Mouse (Mus musculus) layer of hippocampus, adult 2 months (tissue): Measurements from ENCODE around the gene ccdc198. TPM values are rescaled to one million over a fixed set of nuclear protein-coding genes. Genes with fewer than 3 reads are reported as not detected.
"Not testable (repeated sequence)": the region's sequence is repeated elsewhere in the genome, so short reads cannot be mapped to it uniquely, and the experiment has no call there.

ENCODE experiments used
- DNase-seq, 2 experiments: peaks; one replicate each; pipeline ENCODE4 v3.0.0; 2022; ENCODE audit warnings: low spot score in 2 of 2
- H3K27ac ChIP-seq: fragments of 200-600 bp; 2 replicates; pipeline ENCODE4 v1.8.1; 2022
- H3K4me3 ChIP-seq: fragments of 200-600 bp; 2 replicates; pipeline ENCODE4 v1.8.1; 2022; ENCODE audit warnings: mild to moderate bottlenecking
- CTCF ChIP-seq: fragments of 200-600 bp; conservative IDR thresholded peaks from 2 replicates; pipeline ENCODE4 v1.8.1; 2022; ENCODE audit warnings: antibody characterized with exemption, mild to moderate bottlenecking, moderate library complexity
- total RNA-seq, 2 experiments: library from RNA; stranded (reverse); gene quantifications; 2 replicates each; pipeline ENCODE4 v1.2.3; 2021

The ccdc198 gene
- total RNA-seq, 2 experiments from 2014 or later: not detected

DNA sequence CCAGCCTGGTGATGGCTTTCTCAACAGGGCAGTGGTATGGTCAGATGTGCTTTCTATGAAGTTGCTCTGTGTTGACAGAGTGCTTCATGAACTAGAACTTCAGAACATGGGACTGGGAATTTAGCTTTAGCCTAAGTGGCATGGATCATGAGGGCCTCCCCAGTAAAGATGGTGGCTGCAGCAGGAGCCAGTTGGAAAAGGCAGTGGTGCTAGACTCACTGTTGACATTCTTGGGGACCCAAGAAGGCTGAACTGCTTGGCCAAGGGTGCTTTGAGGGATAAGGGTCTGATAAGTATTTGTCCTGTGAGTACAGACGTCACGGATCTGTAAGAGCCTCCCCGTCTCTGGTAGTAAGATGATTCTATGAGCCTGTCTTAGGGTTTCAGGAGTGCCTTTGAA is 13.4 kb downstream of the ccdc198 start:
- no peak for DNase-seq
- no peak overlapping the region for H3K4me3 ChIP-seq
- TF ChIP-seq CTCF: no peak
- no peak overlapping the region for H3K27ac ChIP-seq

DNA sequence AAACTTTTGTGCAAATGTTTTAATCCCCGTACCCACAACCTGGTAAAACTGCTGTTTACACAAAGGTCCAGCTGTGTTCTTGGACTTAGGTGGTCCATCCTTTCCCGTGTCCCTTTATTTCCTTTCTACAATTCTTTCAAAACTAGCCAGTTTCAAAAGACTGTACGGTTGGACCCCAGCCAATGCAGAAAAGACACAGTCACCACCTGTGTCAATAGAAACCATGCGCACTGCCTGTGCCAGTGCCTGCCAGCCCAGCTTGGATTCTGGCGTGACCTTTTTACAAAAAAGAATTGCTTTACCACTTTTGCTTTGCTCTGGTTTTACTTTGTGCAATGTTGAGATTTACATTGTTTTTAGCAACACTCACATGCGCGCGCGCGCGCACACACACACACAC is 18.3 kb downstream of the ccdc198 start:
- TF ChIP-seq CTCF: no peak
- H3K27ac ChIP-seq: no peak overlapping the region
- no peak for DNase-seq
- no peak overlapping the region for H3K4me3 ChIP-seq

GRCm38 (mm10) chr14:49226471-49226870 is 18.8 kb downstream of the ccdc198 start:
- TF ChIP-seq CTCF: no peak
- no peak for DNase-seq

DNA sequence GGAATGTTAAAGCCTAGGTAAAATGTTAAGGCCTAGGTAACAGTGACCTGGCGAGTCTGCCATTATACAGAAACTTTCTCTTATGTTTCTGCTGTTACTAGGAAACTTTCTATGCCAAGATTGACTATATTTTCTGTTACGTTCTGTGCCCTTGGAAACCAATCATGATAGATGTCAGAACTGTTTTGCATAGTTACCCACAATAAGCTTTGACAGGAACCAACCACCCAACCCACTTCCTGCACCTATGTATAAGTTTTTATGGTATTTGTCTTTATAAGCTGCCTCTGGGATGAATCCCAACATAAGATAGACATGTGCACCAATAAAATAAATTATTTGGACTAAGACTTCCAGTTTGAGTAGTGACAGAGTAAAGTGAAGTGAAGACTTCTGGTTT is 23.5 kb downstream of the ccdc198 start:
- Histone ChIP-seq H3K4me3 (no peak overlapping the region), H3K27ac (no peak overlapping the region)
- DNase-seq: no peak
- TF ChIP-seq CTCF: no peak

More at GRCm38 (mm10) chr14:49226471-49226870, 18.8 kb downstream of the ccdc198 start:
- Histone ChIP-seq H3K4me3 (no peak overlapping the region), H3K27ac (no peak overlapping the region)

DNA sequence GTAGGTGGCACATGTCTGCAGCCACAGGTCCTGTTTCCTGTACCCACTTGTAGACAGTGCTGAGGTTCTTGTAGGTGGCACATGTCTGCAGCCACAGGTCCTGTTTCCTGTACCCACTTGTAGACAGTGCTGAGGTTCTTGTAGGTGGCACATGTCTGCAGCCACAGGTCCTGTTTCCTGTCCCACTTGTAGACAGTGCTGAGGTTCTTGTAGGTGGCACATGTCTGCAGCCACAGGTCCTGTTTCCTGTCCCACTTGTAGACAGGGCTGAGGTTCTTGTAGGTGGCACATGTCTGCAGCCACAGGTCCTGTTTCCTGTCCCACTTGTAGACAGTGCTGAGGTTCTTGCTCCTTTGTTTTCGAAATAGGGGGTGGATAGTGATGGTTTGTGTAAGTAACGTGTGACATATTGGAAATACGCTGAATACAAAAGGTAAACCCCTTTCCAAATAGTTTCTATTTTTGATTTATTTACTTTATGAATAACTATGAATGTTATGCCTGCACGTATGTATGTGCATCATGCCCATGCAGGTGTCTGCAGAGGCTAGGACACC is 25.7 kb downstream of the ccdc198 start:
- not testable (repeated sequence) for H3K27ac ChIP-seq, H3K4me3 ChIP-seq, DNase-seq

GRCm38 (mm10) chr14:49218677-49219076 is 26.6 kb downstream of the ccdc198 start:
- H3K4me3 ChIP-seq: no peak overlapping the region
- TF ChIP-seq CTCF: peak; percentile 61
- no peak for DNase-seq
- no peak overlapping the region for H3K27ac ChIP-seq

GRCm38 (mm10) chr14:49210215-49210614 is 35.1 kb downstream of the ccdc198 start:
- not testable (repeated sequence) for DNase-seq, H3K27ac ChIP-seq, H3K4me3 ChIP-seq

GRCm38 (mm10) chr14:49201073-49201778 is 44.0 kb downstream of the ccdc198 start:
- DNase-seq: no peak
- Histone ChIP-seq H3K27ac (no peak overlapping the region), H3K4me3 (no peak overlapping the region)
- no peak for TF ChIP-seq CTCF

- no peak for DNase-seq
- Histone ChIP-seq H3K27ac (no peak overlapping the region), H3K4me3 (no peak overlapping the region)
- no peak for TF ChIP-seq CTCF
These were observed 48.2 kb downstream of the ccdc198 start for GRCm38 (mm10) chr14:49197031-49197527.

DNA sequence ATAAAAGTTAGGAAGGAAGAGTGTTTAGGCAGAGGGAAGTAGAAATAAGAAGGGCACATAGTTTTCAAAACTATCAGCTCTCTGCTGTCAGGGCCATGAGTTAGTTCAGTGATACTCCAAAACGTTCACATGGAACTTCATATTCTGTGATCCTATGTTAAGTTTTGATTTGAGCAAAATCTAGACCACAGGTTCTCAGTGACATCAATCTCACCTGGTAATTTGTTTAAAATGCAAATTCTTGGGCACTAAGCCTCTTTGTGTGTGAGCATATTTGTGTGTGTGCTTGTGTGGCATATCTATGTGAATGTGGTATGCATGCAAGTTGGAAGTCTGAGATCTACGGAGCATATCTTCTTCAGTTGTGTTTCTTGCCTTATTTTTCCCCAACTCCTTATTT is 59.0 kb downstream of the ccdc198 start:
- TF ChIP-seq CTCF: no peak
- Histone ChIP-seq H3K27ac (no peak overlapping the region), H3K4me3 (no peak overlapping the region)
- no peak for DNase-seq

GRCm38 (mm10) chr14:49179736-49180135 is 65.5 kb downstream of the ccdc198 start:
- H3K27ac ChIP-seq: no peak overlapping the region
- TF ChIP-seq CTCF: no peak
- H3K4me3 ChIP-seq: no peak overlapping the region
- no peak for DNase-seq

DNA sequence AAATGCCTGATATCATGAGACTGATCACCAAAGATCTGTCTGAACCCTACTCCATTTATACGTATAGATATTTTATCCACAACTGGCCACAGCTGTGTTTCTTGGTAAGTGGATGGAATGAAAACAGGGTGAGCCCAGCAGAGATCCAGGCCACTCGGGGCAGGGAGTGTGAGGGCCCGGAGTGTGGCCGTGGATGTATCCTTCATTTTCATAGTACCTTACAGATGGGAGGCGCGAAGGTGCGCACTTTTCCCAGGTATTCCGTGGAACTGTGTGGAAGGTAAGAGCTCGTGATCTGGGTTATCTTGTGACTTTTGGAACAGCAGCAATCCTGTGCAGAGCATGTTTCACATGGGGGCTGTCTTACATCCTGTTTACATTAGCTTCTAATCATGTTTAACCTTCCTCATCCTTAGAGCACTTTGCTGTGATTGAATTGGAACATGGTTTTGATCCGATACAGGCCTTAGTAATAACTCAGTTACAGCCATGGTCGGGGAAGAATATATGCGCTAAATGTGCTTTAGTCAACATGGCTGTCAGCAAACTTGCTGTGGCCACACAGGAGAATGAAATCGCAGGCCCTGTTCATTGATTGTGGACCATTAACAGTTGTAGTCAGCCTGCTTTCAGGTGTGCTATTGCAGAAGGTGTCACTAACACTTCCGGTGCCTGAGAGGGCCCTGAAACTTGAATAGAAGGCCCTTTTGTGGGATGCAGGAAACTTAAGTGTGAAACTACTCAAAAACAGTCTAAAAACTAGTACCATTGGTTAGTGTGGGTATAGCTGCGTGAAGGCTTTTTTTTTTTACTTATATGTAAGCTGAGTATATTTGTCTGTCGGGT is 71.8 kb downstream of the ccdc198 start:
- no peak for DNase-seq
- Histone ChIP-seq H3K27ac (peak overlapping the region; percentile 94), H3K4me3 (peak overlapping the region; percentile 68)
- TF ChIP-seq CTCF: no peak

- H3K27ac ChIP-seq: peak overlapping the region; percentile 94
- no peak for TF ChIP-seq CTCF
- peak; percentile 28 to 33 for DNase-seq
- H3K4me3 ChIP-seq: peak overlapping the region; percentile 68
These were observed 72.7 kb downstream of the ccdc198 start for GRCm38 (mm10) chr14:49172582-49172988.
